Mouse (Mus musculus) thymus, postnatal 10 days (tissue): Measurements from ENCODE around the gene Hvcn1.

Source experiments
- DNase-seq, 2 experiments: peaks; one replicate each; pipeline ENCODE4 v3.0.0; 2021; ENCODE audit warnings: low spot score in 2 of 2

Hvcn1 gene

DNA sequence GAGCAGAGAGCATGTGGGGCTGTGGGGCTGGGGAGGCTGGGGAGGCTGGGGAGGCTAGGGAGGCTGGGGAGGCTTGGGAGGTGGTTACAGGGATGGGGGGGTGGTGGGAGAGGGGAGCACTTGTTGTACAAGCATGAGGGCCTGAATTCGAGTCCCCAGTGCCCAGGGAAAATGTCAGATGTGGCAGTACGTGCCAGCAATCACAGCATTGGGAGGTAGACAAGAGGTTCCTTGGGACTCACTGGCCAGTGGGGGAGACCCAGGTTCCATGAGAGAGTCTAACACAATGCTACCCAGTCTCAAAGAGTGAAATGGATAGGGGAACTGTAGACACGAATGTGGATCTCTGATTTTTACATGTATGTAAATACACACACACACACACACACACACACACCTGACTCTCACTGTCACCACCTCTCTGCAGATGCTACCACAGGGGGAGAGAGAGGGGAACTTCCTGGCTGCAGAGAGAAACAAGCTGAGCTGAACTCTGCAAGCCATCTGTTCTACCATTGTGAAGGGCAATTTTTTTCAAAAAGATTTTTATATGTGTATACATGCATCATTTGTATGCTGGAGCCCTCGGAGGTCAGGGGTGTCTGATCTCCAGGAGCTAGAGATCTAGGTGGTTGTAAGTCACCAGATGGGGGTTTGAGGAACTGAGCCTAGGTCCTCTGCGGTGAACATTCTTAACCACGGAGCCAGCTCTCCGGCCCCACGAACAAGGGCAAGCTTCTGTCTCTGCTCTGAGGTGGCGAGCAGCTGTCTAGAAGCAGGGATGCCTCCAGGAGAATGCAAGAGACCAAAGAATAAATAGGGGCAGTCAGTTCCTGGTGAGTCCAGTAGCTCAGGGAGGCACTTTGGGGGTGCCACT lies 28.0 kb downstream of the Hvcn1 start:
- peak; percentile 62 to 65 for DNase-seq

DNA sequence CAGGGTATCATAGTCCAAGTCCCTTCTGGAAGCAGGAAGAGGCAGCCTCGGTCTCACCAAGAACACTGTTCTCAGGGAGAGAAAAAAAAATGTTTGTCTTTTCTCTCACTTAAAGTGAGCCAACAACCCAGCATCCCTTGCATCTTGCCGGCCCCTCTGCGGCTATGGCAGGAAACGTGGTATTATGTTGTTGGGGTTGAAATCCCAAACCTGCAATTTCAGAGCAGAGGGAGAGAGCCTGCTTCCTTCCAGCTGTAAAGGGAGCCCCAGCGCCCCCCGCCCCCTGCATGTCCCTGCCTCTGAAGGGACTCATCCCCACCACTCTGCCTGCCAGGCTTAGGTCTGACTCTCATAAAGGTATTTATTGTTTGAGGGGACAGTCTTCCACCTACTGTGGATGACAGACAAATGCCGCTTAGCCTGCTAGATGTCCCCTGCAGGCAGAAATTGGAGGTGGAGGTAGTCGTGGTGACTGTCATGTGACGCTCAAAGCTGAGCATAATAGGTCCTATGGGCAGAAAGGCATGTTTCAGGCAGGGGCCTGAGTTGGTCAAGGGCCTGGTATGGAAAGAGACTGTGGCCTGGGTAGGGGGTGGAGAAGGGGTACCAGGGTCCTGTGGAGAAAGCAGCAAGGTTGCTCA lies 28.7 kb downstream of the Hvcn1 start:
- peak; percentile 72 to 73 for DNase-seq

DNA sequence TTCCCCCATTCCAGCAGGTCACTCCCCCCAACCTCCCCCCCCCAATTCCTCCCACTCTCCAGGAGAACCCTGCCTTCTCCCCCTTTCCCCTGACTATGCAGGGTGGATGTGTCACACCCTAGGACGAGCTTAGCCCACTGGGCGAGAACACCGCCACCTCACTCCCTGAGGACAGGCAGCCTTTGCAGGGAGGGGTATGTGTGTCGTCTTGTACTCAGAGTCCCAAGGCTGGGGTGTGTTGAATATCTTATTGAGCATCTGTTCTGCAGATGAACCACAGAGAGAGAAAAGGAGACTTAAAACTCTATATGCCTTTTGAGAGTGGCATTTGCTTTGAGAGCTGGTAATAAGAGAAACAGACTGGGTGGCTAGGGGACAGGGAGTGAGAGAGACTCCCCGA lies 30.6 kb downstream of the Hvcn1 start:
- no peak for DNase-seq

DNA sequence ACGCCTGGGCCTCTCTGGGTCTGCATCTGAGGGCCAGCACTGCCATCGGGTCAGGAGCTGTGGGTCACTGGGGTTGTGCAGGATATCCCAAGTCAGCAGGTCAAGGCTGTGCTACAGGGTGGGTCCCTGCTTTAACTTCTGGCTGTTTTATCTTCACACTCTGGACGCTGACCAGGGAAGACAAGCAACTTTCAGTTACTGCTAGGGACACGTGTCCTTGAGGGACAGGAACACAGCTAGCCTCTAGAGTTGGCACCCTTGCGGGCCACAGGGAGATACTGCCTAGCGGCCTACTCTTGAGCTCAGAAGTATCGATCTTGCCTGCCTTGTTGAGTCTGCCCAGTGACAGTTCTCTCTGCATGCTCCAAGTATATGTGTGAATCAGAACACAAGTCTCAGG lies 33.0 kb downstream of the Hvcn1 start:
- no peak for DNase-seq

DNA sequence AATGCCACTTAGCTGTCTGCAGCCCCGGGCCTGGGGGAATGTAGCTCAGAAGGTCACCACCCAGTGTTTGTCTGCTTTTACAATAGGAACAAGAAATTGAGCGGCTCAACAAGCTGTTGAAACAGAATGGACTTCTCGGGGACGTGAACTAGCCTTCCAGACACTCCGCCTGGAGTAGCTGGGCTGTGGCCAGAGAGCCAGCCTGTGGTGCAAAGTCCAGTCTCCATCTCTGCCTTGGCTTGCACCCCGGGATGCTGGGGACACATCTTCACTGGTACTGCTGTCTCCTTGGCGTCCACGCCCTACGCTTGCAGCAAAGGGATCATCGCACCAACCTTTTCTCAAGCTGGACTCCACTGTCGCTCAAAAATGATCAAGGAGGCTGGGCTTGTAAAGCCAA lies 33.9 kb downstream of the Hvcn1 start:
- no peak for DNase-seq

DNA sequence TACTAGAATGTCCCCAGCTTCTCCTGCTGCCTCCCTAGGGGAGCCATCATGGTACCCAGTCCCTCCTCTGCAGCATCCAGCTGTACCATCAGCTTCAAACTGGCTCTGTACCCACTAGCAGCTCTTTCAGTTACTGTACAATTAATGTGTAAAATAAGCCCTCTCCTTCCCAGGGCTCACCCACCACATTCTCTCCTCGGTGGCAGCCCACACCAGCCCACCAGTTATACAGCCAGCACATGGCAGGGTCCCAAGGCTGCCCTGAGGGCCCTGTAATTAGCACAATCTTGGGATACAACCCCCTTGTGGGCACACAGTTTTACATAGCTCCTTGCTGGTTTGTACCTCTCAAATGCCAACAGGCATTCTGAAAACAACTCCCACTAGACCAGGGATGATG lies 34.4 kb downstream of the Hvcn1 start:
- no peak for DNase-seq

DNA sequence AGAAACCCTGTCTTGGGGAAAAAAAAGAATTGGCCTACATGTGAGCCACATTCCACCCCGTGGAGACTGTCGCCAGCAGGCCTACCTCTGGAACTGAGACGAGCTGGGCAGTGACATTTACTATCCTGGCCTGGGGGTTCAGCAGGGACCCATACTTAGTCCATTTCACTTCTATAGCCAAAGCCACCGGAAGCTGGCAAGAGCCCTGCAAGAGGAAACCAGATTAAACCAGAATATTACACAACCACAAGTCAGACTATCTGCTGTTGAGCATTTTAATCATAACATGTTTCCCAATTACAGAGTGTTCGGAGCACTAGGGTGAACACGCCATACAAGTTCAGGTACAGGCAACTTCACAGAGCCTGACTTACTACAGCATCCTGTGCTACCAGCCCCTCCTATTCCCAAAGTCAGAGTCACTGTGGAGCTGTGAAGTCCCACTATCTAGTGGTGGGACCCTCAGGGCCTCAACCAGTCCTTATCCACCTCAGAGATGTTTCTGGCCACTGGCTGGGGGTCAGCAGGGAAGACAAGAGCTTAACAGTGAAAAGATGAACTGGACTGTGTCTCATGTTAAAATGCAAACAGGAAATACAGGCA lies 36.0 kb downstream of the Hvcn1 start:
- no peak for DNase-seq

DNA sequence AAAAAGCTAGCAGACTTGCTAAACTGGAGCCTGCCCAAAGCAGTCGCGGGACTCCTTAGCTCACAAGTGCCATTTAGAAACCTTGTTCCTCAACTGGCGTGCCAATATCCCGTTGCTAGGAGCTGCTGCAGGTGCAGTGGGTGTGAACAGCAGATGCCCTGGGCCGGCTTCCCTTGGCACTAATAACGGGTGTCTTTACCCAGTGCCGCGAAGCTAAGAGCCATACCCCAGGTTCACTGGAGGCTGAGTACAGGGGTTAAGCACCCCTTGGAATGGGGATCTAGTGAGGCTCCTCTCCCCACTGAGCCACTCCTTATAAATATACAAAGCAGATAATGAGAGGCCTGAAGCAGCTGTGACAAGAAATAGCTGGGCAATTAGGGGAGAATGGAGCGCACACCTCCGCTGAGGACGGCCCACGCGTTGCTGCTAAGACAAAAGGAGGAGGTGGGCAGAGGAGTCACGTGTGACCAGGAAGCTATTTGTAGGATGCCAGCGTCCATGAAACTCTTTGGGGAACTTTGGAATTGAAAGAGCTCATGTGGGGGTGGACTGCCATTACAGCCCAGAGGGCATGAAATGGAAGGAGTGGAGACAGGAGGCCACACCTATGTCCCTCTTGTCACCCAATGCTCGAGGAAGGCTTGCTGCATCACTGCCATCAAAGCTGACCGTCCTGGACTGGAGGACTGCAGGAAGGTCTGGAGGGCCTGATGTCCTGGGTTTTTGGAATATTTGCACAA lies 37.3 kb downstream of the Hvcn1 start:
- DNase-seq: no peak

DNA sequence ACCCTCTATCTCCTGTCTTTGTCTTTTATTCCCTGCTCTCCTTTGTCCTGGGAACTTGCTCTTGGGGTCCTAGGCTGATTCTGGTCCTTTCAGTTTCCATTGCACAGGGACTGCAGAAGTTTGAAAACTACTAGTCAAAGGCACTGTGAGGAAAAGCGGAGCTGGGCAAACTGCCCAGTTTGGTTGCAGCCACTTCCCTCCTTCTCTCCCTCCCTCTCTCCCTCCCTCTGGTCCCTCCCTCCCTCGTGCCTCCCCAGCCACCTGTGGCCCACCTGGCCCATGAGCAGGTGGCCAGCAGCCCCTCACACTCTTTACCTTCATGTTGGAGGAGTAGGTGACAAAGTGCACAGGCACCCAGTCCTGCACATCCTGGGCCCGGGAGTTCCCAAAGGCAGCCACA lies 38.6 kb downstream of the Hvcn1 start:
- DNase-seq: no peak

DNA sequence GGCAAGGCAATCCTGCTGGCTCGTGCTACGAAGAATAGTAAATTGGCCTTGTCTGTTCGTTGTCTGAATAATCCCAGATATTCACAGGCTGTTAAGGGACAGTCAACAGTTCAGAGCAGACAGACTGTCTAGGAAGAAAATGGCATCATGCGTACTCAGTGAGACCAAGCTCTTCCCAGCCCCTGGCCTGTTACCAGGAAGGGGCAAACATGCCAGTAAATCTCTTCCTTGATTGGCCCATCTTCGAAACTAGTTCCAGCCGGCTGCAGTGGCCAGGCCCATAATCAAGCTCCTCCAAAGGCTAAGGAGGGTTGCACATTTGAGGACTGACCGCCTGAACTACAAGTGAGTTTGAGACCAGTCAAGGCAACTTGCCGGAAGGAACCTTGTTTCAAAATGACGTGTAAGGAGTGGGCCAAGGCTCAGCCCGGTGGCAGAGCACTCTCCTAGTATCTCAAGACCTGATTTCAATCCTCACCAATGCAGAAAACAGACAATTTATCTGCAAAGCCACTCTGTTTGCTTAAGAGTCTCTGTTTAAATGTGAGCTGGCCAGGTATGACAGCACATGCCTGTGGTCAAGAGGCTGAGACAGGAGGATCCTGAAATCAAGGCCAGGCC lies 40.1 kb downstream of the Hvcn1 start:
- DNase-seq: no peak

DNA sequence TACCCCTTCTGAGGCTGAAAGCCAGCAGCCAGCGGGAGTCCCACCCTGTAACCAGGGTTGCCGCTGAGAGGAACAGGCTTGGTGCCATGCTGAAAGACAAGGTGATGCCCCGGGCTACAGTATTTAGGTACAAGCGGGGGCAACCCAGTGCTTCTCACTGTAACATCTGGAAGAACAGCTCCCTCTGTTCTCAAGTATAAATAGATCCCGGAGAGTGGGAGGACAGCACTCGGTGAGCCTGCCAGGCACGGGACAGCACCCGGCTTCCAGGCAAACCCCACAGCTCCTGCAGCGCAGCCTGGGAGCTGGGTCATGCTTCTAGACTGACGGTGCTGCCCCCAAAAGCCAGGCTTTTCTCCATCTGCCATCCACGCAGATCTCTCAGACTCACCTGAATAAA lies 40.9 kb downstream of the Hvcn1 start:
- DNase-seq: no peak

DNA sequence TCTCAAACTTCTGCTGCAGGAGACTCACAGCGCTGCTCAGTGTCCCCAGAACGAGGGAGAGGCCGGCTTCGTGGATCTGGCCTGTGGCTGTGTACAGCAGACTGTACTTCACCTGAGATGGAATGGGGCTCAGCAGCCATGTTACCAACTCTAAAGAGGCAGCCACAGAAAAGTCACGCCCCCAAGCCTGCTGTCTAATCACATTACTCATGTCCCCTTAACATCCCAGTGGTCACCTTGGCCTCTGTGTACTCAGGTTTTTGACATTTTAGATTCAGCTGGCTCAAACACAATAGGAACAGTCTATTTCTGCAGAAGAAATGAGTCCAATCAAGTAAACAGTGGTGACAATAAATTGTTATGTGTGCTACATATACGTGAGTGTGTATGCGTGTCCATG lies 41.3 kb downstream of the Hvcn1 start:
- DNase-seq: no peak

DNA sequence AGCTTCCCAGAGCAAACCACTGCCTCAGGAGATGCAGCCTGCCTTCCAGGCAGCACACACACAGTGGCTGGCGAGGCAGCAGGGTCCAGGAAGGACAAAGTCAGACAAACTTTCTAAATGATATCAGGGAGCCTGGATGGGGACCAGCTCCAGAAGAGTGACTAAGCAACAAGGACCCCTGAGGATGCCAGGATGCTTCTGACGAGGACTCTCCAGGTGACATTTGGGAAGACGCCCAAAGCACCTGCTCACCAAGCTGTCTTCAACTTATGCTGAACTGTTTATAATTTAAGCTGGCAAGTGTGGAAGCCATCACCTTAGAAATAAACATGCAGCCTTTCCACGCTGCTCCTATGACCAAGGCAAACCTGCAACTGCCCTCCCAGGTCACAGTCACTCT lies 42.7 kb downstream of the Hvcn1 start:
- no peak for DNase-seq

DNA sequence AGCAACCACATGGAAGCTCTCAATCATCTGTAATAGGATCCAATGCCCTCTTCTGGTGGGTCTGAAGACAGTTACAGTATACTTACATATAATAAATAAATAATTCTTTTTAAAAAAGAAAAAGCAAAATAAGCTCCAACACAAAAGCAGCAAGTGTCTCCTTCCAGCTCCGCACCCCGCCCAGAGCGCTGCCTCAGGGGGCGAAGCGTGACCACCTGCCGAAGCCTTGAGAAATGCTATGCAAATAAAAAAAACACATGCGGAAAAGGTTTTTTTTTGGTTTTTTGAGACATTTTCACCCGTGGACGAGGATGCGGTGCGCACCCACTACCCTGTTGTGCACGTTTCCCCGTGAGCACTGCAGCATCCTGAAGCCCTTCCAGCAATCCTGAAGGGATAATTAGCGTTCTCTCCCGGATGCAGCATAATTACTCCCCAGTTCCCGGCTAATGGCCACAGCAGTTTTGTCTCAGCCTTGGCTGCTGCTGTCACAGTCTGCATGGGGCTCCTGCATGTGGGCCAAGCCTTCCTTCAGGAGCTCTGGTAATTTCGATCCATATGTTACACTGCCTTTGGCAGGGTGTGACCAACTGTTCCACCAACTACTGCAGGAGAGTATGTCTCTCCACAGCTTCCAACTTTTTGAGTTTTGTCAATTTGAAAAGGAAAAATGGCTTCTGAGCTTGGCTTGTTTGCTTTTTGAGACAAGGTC lies 45.4 kb downstream of the Hvcn1 start:
- no peak for DNase-seq

DNA sequence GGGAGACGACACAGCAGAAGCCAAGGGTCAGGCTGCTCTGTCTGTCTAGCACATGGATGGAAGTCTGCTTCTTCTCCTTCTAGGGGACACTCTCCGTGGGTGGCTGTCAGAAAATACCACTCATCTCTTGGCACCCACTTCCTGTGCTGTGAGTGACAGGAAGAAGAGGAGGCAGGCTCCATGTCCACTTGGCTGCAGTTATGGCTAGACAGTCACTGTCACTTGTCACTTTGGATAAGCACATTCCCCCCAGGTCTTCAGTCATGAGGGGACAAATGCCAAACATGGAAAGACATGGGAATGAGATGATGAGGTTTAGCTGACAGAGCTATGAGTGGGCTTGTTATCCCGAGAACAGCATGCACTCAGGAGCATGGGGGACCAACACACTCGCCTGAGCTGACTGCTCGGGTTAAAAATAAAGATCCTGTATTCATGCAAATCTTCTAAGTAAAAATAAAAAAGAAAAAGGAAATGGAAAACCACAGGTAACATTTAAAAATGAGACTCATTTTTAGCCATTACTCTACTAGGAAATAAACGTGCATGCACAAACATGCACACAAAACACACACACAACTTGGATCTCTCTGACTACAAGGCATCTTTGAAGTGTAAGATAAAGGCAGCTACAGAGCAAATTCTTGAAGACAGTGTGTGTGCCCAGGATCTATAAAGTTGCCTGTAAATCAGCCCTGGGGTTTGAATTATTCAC lies 51.6 kb downstream of the Hvcn1 start:
- no peak for DNase-seq

DNA sequence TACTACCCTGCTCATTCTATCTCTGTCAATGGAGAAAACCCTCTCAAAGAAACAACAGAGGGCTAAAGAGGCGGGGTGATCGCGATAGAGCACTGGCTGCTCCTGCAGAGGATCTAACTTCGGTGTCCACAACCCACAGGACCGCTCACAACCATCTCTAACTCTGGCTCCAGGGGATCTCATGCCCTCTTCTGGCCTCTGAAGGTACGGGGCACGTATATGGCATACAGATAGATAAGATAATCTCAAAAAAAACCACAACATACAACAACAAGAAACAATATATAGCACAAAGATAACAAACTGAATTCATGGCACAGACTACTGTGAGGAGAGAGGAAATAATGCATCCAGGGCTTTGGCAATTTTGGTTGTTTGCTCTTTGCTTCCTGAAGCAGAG lies 55.5 kb downstream of the Hvcn1 start:
- no peak for DNase-seq

DNA sequence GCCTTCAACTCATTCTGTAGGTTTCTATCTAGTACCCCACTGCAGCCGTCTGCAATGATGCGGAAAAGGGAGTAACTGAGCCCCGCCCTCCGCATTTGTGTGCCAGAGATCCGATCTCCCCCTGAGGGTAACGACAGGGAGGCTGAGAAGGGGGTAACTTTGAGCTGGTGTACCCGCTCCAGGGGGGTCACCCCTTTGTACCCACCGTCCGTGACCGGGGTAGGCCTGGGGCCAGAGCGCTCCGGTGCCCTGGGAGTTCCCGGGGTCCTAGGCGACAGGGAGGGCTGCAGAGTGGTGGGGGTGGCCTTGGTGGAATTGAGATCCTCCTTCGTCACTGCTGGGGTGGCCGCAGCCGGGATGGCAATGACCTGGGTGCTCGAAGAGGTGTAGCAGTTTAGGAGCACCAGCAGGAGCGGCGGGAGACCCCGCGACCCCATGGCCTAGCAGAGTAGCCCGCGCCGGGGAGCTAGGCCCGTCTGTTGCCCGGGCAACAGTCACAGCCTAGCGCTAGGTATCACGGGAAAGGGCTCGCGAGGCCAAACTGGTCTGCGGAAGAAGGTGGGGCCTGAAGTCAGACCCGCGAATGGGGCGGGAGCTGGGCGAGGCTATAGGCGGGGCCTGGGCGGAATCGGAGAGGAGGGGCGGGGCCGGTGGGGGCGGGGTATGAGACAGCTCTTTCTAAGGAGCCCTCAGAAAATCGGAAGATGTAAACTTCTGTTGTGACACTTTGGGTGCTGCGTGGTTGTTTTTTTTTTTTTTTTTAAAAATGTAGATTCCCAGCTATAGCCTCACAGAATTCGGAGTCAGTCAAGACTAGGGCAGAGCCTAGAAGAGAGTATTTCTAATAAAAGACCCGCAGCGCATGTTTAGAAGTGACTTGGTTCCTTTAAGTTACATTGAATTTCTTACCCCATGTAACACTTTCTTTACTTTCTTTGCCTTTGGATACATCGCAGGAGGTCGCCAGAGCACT lies 57.6 kb downstream of the Hvcn1 start, which contains the start of gene Tctn1:
Gene Tctn1 (minus strand): TSS at position 528 of the 973 bp plus-strand sequence.
- peak; percentile 88 to 92 for DNase-seq

DNA sequence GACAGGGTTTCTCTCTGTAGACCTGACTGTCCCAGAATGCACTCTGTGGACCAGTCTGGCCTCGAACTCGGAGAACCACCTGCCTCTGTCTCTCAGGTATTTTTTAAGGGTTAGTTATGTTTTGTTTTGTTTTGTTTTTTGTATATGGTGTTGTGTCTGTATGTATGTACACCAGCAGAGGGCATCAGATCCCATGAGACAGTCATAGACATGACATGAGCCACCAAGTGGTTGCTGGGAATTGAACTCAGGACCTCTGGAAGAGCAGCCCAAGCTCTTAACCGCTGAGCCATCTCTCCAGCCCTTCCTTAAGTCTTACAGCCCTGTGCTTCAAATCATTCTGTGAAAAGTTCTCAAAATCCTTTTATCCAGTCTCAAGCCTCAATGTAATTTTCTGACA lies 58.6 kb downstream of the Hvcn1 start:
- no peak for DNase-seq

DNA sequence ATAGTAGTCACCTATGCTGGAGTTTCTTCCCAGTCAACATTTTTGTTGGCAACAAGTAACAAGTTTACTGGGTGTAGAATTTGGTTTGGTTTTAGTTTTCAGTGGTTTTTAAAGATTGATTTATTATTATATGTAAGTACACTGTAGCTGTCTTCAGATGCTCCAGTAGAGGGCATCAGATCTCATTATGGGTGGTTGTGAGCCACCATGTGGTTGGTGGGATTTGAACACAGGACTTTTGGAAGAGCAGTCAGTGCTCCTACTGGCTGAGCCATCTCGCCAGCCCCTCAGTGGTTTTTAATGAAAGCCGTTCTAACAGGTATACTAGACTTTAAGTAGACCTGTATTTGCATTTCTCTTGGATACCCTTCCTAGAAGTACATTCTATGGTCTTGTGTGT lies 59.3 kb downstream of the Hvcn1 start:
- DNase-seq: no peak
